Mouse (Mus musculus): ENCODE data around the gene Etl4.

DNA sequence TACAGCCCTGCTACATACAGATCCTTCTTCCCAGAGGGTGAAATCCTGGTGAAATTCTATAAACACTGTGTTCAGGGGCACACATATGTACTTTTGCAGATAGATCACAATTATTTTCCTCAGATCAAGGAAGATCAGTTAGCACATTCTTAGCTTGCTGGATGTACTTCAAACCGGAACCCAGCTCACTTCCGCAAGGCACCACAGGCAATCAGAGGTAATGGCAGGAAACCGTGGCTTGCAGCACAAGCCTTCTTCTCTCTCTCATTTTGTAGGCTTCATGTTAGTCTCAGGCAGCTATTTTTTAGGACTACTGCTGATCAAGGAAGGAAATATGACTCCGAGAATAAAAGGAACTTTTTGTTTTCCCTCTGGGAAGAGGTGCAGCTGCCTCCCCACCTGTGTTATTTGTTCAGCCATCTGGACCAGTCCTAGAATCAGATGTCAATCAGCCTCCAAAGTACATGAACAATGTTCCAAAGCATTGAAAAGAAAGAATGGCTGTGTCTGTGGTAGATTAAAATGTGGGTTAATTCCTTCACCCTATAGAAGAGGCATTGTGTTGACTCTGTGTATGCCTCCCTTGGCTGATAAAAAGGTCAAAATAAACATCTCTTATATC lies 338.6 kb downstream of the Etl4 start:
- TF ChIP-seq ZNF384 (IDR thresholded peaks at IDR 0.05; ENCODE audit: low read depth, low read length) (no peak), ZC3H11A (IDR thresholded peaks at IDR 0.05; ENCODE audit: borderline replicate concordance, low read depth, low read length) (no peak), CHD2 (IDR thresholded peaks at IDR 0.05; ENCODE audit: low read depth, low read length) (no peak), HCFC1 (IDR thresholded peaks at IDR 0.05; ENCODE audit: borderline replicate concordance, insufficient read depth, low read length) (no peak)

All from ES-E14 (cell line).